Mouse (Mus musculus) thymus, postnatal 0 days (tissue): ENCODE measurements around the gene Yipf3. TPM values are rescaled to one million over a fixed set of nuclear protein-coding genes. Genes with fewer than 3 reads are reported as not detected.

Experiments used
- DNase-seq: peaks from one replicate; pipeline ENCODE4 v3.0.0-alpha.2; 2015; ENCODE audit warnings: low spot score
- microRNA counts: library from miRNA; unstranded; fragments of <30 nt; microRNA quantifications from one replicate; lab custom pipeline; 2015
- microRNA-seq: library from miRNA; unstranded; fragments of <30 nt; microRNA quantifications from one replicate; pipeline ENCODE4, GENCODE M21; 2016; ENCODE audit warnings: borderline number of aligned reads
- polyA plus RNA-seq: library from polyadenylated mRNA; unstranded; fragments of >200 nt; fragmentation: Nextera tagmentation; extraction: Ambion mirVana; gene quantifications from 2 replicates; pipeline ENCODE4 v1.2.1, GENCODE M21; 2015

Gene Yipf3
- polyA plus RNA-seq, 1 experiment from 2014 or later, result 119 TPM

- DNase-seq, result no peak
Observed at GRCm38 (mm10) chr17:46283140-46283539, 35.3 kb downstream of the Yipf3 start.

GRCm38 (mm10) chr17:46283911-46284310 lies 36.0 kb downstream of the Yipf3 start:
- peak; percentile 41 for DNase-seq

GRCm38 (mm10) chr17:46284653-46285052 lies 36.8 kb downstream of the Yipf3 start:
- no peak for DNase-seq

- no peak for DNase-seq
Observed at GRCm38 (mm10) chr17:46285407-46285806, 37.5 kb downstream of the Yipf3 start.

- DNase-seq, result peak; percentile 32
Observed at GRCm38 (mm10) chr17:46287678-46288095, 39.8 kb downstream of the Yipf3 start.

- no peak for DNase-seq
Observed at GRCm38 (mm10) chr17:46296601-46297000, 48.7 kb downstream of the Yipf3 start.

GRCm38 (mm10) chr17:46297028-46297363 lies 49.1 kb downstream of the Yipf3 start:
- DNase-seq, result no peak

- no peak for DNase-seq
Observed at GRCm38 (mm10) chr17:46297364-46298219, 49.7 kb downstream of the Yipf3 start, which contains the start of gene Dlk2. Gene Dlk2, plus strand, starts transcription at chr17:46297421.

GRCm38 (mm10) chr17:46298220-46298913 lies 50.5 kb downstream of the Yipf3 start:
- peak; percentile 76 for DNase-seq

- no peak for DNase-seq
Observed at GRCm38 (mm10) chr17:46301892-46302291, 54.0 kb downstream of the Yipf3 start.

MicroRNA genes within 50 kb of the gene (microRNA counts, 519-probe panel; counts per million panel counts)
- 473 counts per million, percentile 71 among the panel's probes with 10 or more counts for microRNA mmu-miR-693-3p (lab: Ali Mortazavi, UCI)
- 473 counts per million, percentile 71 among the panel's probes with 10 or more counts for microRNA mmu-miR-693-5p (lab: Ali Mortazavi, UCI)

Small RNAs within 50 kb of the gene (microRNA-seq; reads per million reads assigned to microRNA genes)
- gene Mir693, result not detected

Other genes starting within 250 kb of the Yipf3 start
- gene Vegfa, start 215.7 kb upstream of the Yipf3 start, polyA plus RNA-seq, result 1.1 and 1.3 TPM in 2 replicates
- 126 TPM in 2 replicates for gene Mrps18a, start 137.1 kb upstream of the Yipf3 start, polyA plus RNA-seq
- 2.0 and 2.7 TPM in 2 replicates for gene Rsph9, start 103.9 kb upstream of the Yipf3 start, polyA plus RNA-seq
- gene Mad2l1bp, start 94.5 kb upstream of the Yipf3 start, polyA plus RNA-seq, result 61.6 and 62.3 TPM in 2 replicates
- 31.4 and 37.6 TPM in 2 replicates for gene Gtpbp2, start 87.0 kb upstream of the Yipf3 start, polyA plus RNA-seq
- 21.5 and 24.0 TPM in 2 replicates for gene Polh, start 45.4 kb upstream of the Yipf3 start, polyA plus RNA-seq
- gene Xpo5, start 45.3 kb upstream of the Yipf3 start, polyA plus RNA-seq, result 25.2 and 26.8 TPM in 2 replicates
- gene Polr1c, start within 50 bp of the Yipf3 start, polyA plus RNA-seq, result 69.4 and 71.2 TPM in 2 replicates
- 1.1 and 1.2 TPM in 2 replicates for gene Lrrc73, start 5.5 kb downstream of the Yipf3 start, polyA plus RNA-seq
- 26.8 and 27.6 TPM in 2 replicates for gene Tjap1, start 34.9 kb downstream of the Yipf3 start, polyA plus RNA-seq
- 8.1 and 9.6 TPM in 2 replicates for gene Dlk2, start 49.3 kb downstream of the Yipf3 start, polyA plus RNA-seq
- 3.5 and 4.0 TPM in 2 replicates for gene Abcc10, start 80.3 kb downstream of the Yipf3 start, polyA plus RNA-seq
- gene Zfp318, start 135.7 kb downstream of the Yipf3 start, polyA plus RNA-seq, result 5.4 and 5.6 TPM in 2 replicates
- gene Crip3, start 180.8 kb downstream of the Yipf3 start, polyA plus RNA-seq, result 294 and 308 TPM in 2 replicates
- 6.4 and 9.4 TPM in 2 replicates for gene Slc22a7, start 190.4 kb downstream of the Yipf3 start, polyA plus RNA-seq
- 0.08 TPM in 1 of 2 replicates, not detected in the other for gene Ttbk1, start 239.6 kb downstream of the Yipf3 start, polyA plus RNA-seq
- 28.3 and 33.7 TPM in 2 replicates for gene Dnph1, start 248.6 kb downstream of the Yipf3 start, polyA plus RNA-seq